Mouse (Mus musculus) urinary bladder, postnatal 25 days (tissue): ENCODE data around the gene Pkd1l2.

ENCODE experiments used
- DNase-seq: peaks from one replicate; pipeline ENCODE4 v3.0.0; 2022; ENCODE audit warnings: low spot score

The Pkd1l2 gene

DNA sequence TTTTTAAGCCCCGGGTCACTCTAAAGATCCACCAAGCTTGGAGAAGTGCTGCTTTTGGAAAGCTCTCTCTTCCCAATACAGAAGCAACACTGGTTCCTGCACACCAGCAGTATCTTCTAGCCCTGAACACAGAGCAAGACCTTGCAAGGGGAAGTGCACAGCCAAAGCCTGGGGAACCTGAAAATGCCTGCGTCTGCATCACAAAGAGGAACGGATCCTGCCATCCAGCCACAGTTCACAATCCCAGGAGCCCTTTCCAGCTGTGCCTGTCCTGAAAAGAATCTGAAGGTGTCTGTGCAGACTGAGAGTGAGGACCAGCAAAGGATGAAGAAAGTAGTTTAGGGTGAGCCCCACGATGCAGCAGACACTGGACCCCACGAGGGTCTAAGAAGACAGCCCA is 107.2 kb downstream of the Pkd1l2 start:
- DNase-seq = no peak

DNA sequence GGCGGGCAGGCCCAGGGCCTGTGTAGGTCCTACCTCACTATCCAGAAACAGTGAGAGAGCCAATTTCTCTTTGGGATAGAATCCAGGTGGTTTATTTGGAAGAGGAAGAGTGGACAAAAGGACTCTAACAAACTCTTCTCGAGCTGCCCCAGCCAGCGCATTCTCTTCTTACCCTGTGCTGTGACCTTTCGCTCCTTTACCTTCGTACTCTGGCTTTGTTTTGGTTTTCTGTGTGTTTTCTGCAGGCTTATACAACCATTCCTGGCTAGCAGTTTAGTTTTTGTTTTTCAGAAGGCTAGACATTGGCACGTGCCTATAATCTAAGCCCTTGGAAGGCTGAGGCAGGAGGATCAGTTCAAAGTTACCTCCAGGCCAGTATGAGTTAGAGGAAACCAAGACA is 112.7 kb downstream of the Pkd1l2 start:
- no peak for DNase-seq

DNA sequence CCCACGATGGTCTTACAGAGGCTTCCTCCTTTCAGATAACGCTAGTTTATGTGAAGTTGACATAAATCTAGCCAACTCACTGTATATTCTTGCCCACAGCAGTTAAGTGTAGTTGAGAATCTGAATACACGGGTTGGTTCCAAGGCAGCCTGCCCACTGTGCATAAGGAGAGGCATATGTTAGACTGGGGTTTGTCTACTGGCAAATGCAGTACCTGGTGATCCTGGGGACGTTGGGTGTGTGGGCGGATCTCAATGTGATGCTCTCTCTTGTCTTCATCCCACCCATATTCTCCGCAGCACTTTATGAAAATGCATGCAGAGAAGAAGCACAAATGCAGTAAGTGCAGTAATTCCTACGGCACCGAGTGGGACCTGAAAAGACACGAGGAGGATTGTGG is 127.8 kb downstream of the Pkd1l2 start:
- DNase-seq = no peak

DNA sequence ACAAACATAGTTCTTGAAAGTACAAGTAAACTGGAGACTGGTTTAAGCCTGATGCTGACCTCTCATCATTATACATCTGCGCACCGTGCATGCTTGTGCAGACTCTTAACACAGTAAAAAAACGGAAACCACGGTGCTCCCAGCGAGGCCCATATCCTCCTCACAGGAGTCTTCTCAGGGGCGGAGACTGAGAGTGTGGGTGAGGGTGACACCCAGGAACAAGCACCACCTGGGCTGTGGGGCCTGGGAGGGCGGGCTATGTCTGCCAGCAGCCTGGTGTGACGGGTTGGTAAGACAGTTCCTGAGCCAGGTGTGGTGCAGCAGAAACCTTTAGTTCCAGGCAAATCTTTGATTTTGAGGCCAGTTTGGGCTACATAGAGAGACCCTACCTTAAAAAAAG is 129.8 kb downstream of the Pkd1l2 start:
- no peak for DNase-seq

DNA sequence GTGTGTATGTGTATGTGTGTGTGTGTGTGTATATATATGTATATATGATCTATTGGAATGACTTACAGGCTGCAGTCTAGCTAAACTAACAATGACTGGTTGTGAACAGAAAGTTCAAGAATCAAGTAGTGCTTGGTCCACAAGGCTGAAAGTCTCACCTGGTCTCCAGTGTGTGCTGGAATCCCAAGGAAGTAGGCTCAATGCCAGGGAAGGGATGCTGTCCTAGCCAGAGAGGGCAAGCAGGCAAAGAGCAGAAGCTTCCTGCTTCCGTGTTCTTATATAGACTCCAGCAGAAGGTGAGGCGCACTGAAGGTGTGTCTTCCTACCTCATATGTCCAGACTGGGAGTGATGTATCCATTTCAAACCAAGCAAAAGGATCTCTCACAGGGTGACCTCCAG is 130.5 kb downstream of the Pkd1l2 start:
- DNase-seq = no peak

DNA sequence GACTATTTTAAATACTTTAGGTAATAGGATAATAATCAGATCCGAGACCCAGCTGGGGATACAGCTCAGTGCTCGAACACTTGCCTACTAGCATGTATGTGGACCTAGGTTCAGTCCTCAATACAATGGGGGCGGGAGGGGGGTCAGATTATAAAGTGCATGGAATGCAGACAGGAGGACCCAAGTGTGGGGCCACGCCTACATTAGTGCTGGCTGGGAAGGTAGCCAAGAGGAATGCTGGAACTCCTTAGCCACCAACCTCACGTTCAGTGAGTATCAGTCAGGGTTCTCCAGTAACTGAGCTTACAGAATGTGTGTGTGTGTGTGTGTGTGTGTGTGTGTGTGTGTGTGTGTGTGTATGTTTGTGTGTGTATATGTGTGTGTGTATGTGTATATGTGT is 130.9 kb downstream of the Pkd1l2 start:
- no peak for DNase-seq

DNA sequence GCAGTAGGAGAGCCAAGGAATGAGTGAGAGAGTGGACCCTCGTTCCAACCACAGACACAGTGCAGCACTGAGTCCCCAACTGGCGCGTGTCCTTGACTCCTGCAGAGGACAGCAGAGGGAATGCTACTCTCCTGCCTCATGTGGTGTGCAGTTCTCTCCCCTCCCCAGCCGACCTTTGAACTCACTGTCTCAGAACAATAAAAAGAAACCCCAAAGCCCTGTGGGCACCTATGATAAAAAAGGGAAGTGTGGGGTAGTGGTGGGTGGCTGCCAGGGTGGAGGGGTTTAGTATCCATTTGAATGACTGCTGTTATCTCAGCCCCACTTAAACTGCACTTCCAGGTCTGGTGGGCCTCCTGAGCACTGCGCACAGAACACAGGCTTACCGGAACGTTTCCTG is 134.7 kb downstream of the Pkd1l2 start:
- no peak for DNase-seq

DNA sequence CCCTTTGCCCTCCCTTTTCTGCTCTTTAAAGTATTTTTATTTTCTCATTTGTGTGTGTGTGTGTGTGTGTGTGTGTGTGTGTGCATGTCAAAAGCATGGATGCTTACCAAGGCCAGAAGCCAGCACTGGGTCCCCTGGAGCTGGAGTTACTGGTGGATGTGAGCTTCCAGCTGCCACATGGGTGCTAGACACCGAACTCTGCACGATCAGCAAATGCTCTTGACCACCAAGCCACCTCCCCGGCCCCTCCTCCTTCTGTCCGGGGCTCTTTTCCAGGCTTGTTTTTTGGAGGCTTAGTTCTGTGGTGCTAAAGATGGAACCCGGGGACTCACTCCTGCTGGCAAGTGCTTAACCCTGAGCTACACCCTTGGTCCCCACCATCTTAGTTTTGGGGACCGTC is 135.4 kb downstream of the Pkd1l2 start:
- no peak for DNase-seq

DNA sequence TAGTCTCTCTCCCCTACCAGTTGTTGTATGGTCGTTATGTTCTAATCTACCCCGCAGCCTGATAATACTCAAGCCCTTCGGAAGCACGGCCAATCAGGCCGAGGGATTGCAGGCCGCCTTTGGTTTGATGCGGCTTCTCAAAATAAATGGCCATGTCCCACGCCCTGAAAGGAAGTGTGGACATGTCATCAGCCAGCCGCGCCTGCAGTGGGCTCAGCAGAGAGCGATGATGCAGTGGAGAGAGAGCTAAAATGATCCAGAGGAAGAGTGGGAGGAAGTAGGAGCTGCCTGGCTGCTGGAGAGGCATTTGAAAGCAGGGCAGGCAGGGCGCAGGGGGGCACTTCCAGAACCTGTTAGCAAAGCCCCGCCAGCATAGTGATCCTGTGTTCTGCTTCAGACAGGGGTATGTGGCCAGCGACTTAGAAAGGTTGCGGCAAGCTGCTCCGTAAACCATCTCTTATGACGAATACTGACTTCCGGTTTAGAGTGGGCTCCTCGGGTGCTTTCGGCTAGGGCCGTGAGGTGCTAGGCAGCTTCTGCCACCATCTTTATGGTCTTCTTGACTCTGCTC is 135.9 kb downstream of the Pkd1l2 start:
- DNase-seq = no peak
